Mouse (Mus musculus): ENCODE measurements around the gene Gm18596. TPM values are rescaled to one million over a fixed set of nuclear protein-coding genes. Genes with fewer than 3 reads are reported as not detected.
"Not testable (repeated sequence)": the region's sequence is repeated elsewhere in the genome, so short reads cannot be mapped to it uniquely, and the experiment has no call there.

Gm18596 gene
- polyA plus RNA-seq (2016; fragmentation: Nextera tagmentation; extraction: Ambion mirVana): not detected in 2 replicates

GRCm38 (mm10) chr10:77741924-77742688, at the start of gene Gm18596:
Gene Gm18596 (minus strand): TSS chr10:77742638.
- Histone ChIP-seq H3K4me1 (replicated peaks) (peaks cover 27% of the 10 kb centered on the region), H3K27ac (0 out of 2 replicates have a peak within 1 kb of the TSS, but pooled peaks have one; percentile 62)
- not testable (repeated sequence) for H3K36me3 ChIP-seq; H3K9me3 ChIP-seq; ATAC-seq (ENCODE audit: insufficient number of reproducible peaks, insufficient read depth, low FRiP score, low TSS enrichment, low read depth); H3K4me2 ChIP-seq; H3K27me3 ChIP-seq; H3K9ac ChIP-seq (replicated peaks); H3K4me3 ChIP-seq (replicated peaks)
- WGBS: 49% methylated on average over 4 of the region's 5 CpGs

GRCm38 (mm10) chr10:77788621-77789020, 46.2 kb upstream of the Gm18596 start:
- Histone ChIP-seq H3K27ac (no peak overlapping the region), H3K4me3 (replicated peaks) (no peak overlapping the region), H3K9me3 (no peaks in the 10 kb centered on the region), H3K4me2 (no peak overlapping the region), H3K27me3 (no peaks in the 10 kb centered on the region), H3K36me3 (no peaks in the 10 kb centered on the region), H3K9ac (replicated peaks) (no peak overlapping the region), H3K4me1 (replicated peaks) (no peaks in the 10 kb centered on the region)
- 72% methylated on average over 2 of the region's 2 CpGs for WGBS
- no peak for ATAC-seq (ENCODE audit: insufficient number of reproducible peaks, insufficient read depth, low FRiP score, low TSS enrichment, low read depth)

- H3K4me3 ChIP-seq (replicated peaks); H3K4me2 ChIP-seq; H3K9ac ChIP-seq (replicated peaks); H3K9me3 ChIP-seq; H3K4me1 ChIP-seq (replicated peaks); ATAC-seq (ENCODE audit: insufficient number of reproducible peaks, insufficient read depth, low FRiP score, low TSS enrichment, low read depth); H3K27me3 ChIP-seq; H3K36me3 ChIP-seq; H3K27ac ChIP-seq: not testable (repeated sequence)
- WGBS: 42% methylated on average over 1 of the region's 1 CpGs
Observed at GRCm38 (mm10) chr10:77787876-77788275, 45.4 kb upstream of the Gm18596 start, which contains the start of gene Gm7137. Gene Gm7137 (minus strand): TSS chr10:77788200.

GRCm38 (mm10) chr10:77783396-77783795, 41.0 kb upstream of the Gm18596 start:
- H3K27ac ChIP-seq, H3K4me2 ChIP-seq: not testable (repeated sequence)
- WGBS: 84% methylated on average over 3 of the region's 3 CpGs

GRCm38 (mm10) chr10:77782442-77782841, 40.0 kb upstream of the Gm18596 start, which contains the start of gene Gm3250:
Gene Gm3250 (minus strand): TSS chr10:77782542.
- H3K27ac ChIP-seq; H3K4me2 ChIP-seq; H3K36me3 ChIP-seq; H3K4me3 ChIP-seq (replicated peaks); H3K27me3 ChIP-seq; H3K4me1 ChIP-seq (replicated peaks); ATAC-seq (ENCODE audit: insufficient number of reproducible peaks, insufficient read depth, low FRiP score, low TSS enrichment, low read depth); H3K9ac ChIP-seq (replicated peaks); H3K9me3 ChIP-seq: not testable (repeated sequence)
- 40% methylated on average over 1 of the region's 1 CpGs for WGBS

More at GRCm38 (mm10) chr10:77783396-77783795, 41.0 kb upstream of the Gm18596 start:
- not testable (repeated sequence) for ATAC-seq (ENCODE audit: insufficient number of reproducible peaks, insufficient read depth, low FRiP score, low TSS enrichment, low read depth); H3K9me3 ChIP-seq; H3K4me1 ChIP-seq (replicated peaks); H3K36me3 ChIP-seq; H3K9ac ChIP-seq (replicated peaks); H3K27me3 ChIP-seq; H3K4me3 ChIP-seq (replicated peaks)

GRCm38 (mm10) chr10:77776844-77777243, 34.4 kb upstream of the Gm18596 start, which contains the start of gene Gm7138:
Gene Gm7138 (minus strand): TSS chr10:77776944.
- H3K4me2 ChIP-seq; H3K9ac ChIP-seq (replicated peaks); H3K36me3 ChIP-seq; H3K9me3 ChIP-seq; H3K4me1 ChIP-seq (replicated peaks); H3K4me3 ChIP-seq (replicated peaks); H3K27ac ChIP-seq; ATAC-seq (ENCODE audit: insufficient number of reproducible peaks, insufficient read depth, low FRiP score, low TSS enrichment, low read depth); H3K27me3 ChIP-seq: not testable (repeated sequence)
- WGBS: 64% methylated on average over 1 of the region's 1 CpGs

- WGBS: 95% methylated on average over 3 of the region's 3 CpGs
- not testable (repeated sequence) for H3K27ac ChIP-seq; H3K27me3 ChIP-seq; H3K4me1 ChIP-seq (replicated peaks); ATAC-seq (ENCODE audit: insufficient number of reproducible peaks, insufficient read depth, low FRiP score, low TSS enrichment, low read depth); H3K36me3 ChIP-seq; H3K9me3 ChIP-seq; H3K9ac ChIP-seq (replicated peaks); H3K4me2 ChIP-seq; H3K4me3 ChIP-seq (replicated peaks)
Observed at GRCm38 (mm10) chr10:77772142-77772541, 29.7 kb upstream of the Gm18596 start.

GRCm38 (mm10) chr10:77771225-77771624, 28.8 kb upstream of the Gm18596 start, which contains the start of gene Gm3238:
Gene Gm3238 (minus strand): TSS chr10:77771325.
- H3K27me3 ChIP-seq; H3K36me3 ChIP-seq; H3K4me3 ChIP-seq (replicated peaks); H3K9me3 ChIP-seq; H3K9ac ChIP-seq (replicated peaks); ATAC-seq (ENCODE audit: insufficient number of reproducible peaks, insufficient read depth, low FRiP score, low TSS enrichment, low read depth); H3K4me2 ChIP-seq; H3K4me1 ChIP-seq (replicated peaks); H3K27ac ChIP-seq: not testable (repeated sequence)
- 64% methylated on average over 1 of the region's 1 CpGs for WGBS

- 71% methylated on average over 1 of the region's 1 CpGs for WGBS
- Histone ChIP-seq H3K4me1 (replicated peaks) (no peaks in the 10 kb centered on the region), H3K27ac (no peak overlapping the region), H3K4me3 (replicated peaks) (no peak overlapping the region), H3K9ac (replicated peaks) (no peak overlapping the region), H3K27me3 (no peaks in the 10 kb centered on the region), H3K36me3 (no peaks in the 10 kb centered on the region), H3K4me2 (no peak overlapping the region), H3K9me3 (no peaks in the 10 kb centered on the region)
- ATAC-seq (ENCODE audit: insufficient number of reproducible peaks, insufficient read depth, low FRiP score, low TSS enrichment, low read depth): no peak
Observed at GRCm38 (mm10) chr10:77769727-77770126, 27.3 kb upstream of the Gm18596 start.

- H3K27me3 ChIP-seq; H3K4me1 ChIP-seq (replicated peaks); ATAC-seq (ENCODE audit: insufficient number of reproducible peaks, insufficient read depth, low FRiP score, low TSS enrichment, low read depth); H3K27ac ChIP-seq; H3K4me3 ChIP-seq (replicated peaks); H3K36me3 ChIP-seq; H3K9me3 ChIP-seq; H3K4me2 ChIP-seq; H3K9ac ChIP-seq (replicated peaks): not testable (repeated sequence)
- whole genome bisulfite sequencing: 40% methylated on average over 1 of the region's 1 CpGs
Observed at GRCm38 (mm10) chr10:77759582-77759981, 17.1 kb upstream of the Gm18596 start, which contains the start of gene Gm3233. Gene Gm3233 (minus strand): TSS chr10:77759682.

- H3K4me3 ChIP-seq (replicated peaks): no peak overlapping the region
- H3K9ac ChIP-seq (replicated peaks): no peak overlapping the region
- no peaks in the 10 kb centered on the region for H3K27me3 ChIP-seq
- H3K27ac ChIP-seq: no peak overlapping the region
- no peak for ATAC-seq (ENCODE audit: insufficient number of reproducible peaks, insufficient read depth, low FRiP score, low TSS enrichment, low read depth)
- no peaks in the 10 kb centered on the region for H3K36me3 ChIP-seq
- H3K9me3 ChIP-seq: 0 out of 2 replicates have a peak, but pooled peaks cover 4% of the 10 kb centered on the region
- peaks cover 15% of the 10 kb centered on the region for H3K4me1 ChIP-seq (replicated peaks)
- no peak overlapping the region for H3K4me2 ChIP-seq
Observed at GRCm38 (mm10) chr10:77753448-77753847, 11.0 kb upstream of the Gm18596 start.
